Mouse (Mus musculus) limb, embryonic 12.5 days (tissue): Measurements from ENCODE around the gene Thnsl2. TPM values are rescaled to one million over a fixed set of nuclear protein-coding genes. Genes with fewer than 3 reads are reported as not detected.

Experiments used
- ATAC-seq: fragments of 200-750 bp; cut with Nextera tagmentation; 2 replicates; pipeline ENCODE4 v1.8.0; 2017; ENCODE audit warnings: low read depth, moderate TSS enrichment; ENCODE audit not compliant: insufficient number of reproducible peaks, insufficient read depth, low FRiP score, low TSS enrichment
- H3K27ac ChIP-seq: fragments of 300-500 bp; sonication (generic); 2 replicates; pipeline ENCODE4 v1.5.1; 2016; ENCODE audit warnings: mild to moderate bottlenecking, moderate library complexity
- H3K27me3 ChIP-seq: fragments of 300-500 bp; sonication (generic); 2 replicates; pipeline ENCODE4 v1.6.1; 2016; ENCODE audit warnings: mild to moderate bottlenecking, moderate library complexity
- H3K36me3 ChIP-seq: fragments of 300-500 bp; sonication (generic); 2 replicates; pipeline ENCODE4 v1.6.1; 2016; ENCODE audit warnings: mild to moderate bottlenecking, moderate library complexity
- H3K4me1 ChIP-seq: fragments of 300-500 bp; sonication (generic); replicated peaks from 2 replicates; pipeline ENCODE4 v1.6.1; 2016
- H3K4me2 ChIP-seq: fragments of 300-500 bp; sonication (generic); 2 replicates; pipeline ENCODE4 v1.6.1; 2016; ENCODE audit warnings: mild to moderate bottlenecking, moderate library complexity
- H3K4me3 ChIP-seq: fragments of 300-500 bp; sonication (generic); replicated peaks from 2 replicates; pipeline ENCODE4 v1.5.1; 2016; ENCODE audit warnings: mild to moderate bottlenecking
- H3K9ac ChIP-seq: fragments of 300-500 bp; sonication (generic); replicated peaks from 2 replicates; pipeline ENCODE4 v1.6.1; 2016; ENCODE audit warnings: mild to moderate bottlenecking, moderate library complexity
- H3K9me3 ChIP-seq: fragments of 300-500 bp; sonication (generic); 2 replicates; pipeline ENCODE4 v1.6.1; 2016; ENCODE audit warnings: mild to moderate bottlenecking, moderate library complexity
- WGBS: fragments of 180-500 bp; shearing (Covaris S2); methylation state at CpG from one replicate; pipeline ENCODE4 v1.1.7; 2016; 5-methylcytosine and 5-hydroxymethylcytosine counted together
- polyA plus RNA-seq: library from polyadenylated mRNA; unstranded; fragments of >200 nt; fragmentation: Nextera tagmentation; extraction: Ambion mirVana; gene quantifications from 2 replicates; pipeline ENCODE4 v1.2.1, GENCODE M21; 2016

Thnsl2 gene
- polyA plus RNA-seq, 1 experiment from 2014 or later: 6.0 TPM

GRCm38 (mm10) chr6:71130269-71130668 is 14.0 kb downstream of the Thnsl2 start:
- Histone ChIP-seq H3K36me3 (no peaks in the 10 kb centered on the region), H3K27ac (no peak overlapping the region), H3K4me2 (no peak overlapping the region), H3K27me3 (no peaks in the 10 kb centered on the region), H3K4me3 (no peak overlapping the region), H3K9ac (no peak overlapping the region), H3K9me3 (no peaks in the 10 kb centered on the region), H3K4me1 (no peaks in the 10 kb centered on the region)
- 87% methylated on average over 1 of the region's 1 CpGs for WGBS
- no peak for ATAC-seq

DNA sequence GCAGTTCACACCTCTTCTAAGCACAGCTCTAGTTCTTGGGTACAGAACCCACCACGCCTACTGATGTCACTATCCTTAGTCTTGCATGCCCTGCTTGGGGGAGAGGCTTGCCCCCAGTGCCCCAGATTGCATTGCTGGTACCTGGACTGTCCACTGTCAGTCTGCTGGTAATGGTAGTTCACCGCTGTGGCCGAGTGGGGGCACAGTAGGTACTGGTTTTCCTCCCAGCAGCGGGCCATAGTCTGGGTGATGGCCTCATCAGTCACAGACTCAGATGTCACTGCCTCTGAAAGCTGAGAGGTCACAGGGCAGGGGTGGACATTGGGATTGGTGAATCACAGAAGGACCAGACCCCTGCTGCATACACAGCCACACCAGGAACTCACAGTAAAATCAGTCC is 15.2 kb downstream of the Thnsl2 start:
- no peak overlapping the region for H3K4me2 ChIP-seq
- no peaks in the 10 kb centered on the region for H3K4me1 ChIP-seq
- H3K36me3 ChIP-seq: no peaks in the 10 kb centered on the region
- no peaks in the 10 kb centered on the region for H3K27me3 ChIP-seq
- no peak overlapping the region for H3K27ac ChIP-seq
- ATAC-seq: no peak
- no peak overlapping the region for H3K4me3 ChIP-seq
- no peak overlapping the region for H3K9ac ChIP-seq
- H3K9me3 ChIP-seq: no peaks in the 10 kb centered on the region
- WGBS: 46% methylated on average over 4 of the region's 4 CpGs

DNA sequence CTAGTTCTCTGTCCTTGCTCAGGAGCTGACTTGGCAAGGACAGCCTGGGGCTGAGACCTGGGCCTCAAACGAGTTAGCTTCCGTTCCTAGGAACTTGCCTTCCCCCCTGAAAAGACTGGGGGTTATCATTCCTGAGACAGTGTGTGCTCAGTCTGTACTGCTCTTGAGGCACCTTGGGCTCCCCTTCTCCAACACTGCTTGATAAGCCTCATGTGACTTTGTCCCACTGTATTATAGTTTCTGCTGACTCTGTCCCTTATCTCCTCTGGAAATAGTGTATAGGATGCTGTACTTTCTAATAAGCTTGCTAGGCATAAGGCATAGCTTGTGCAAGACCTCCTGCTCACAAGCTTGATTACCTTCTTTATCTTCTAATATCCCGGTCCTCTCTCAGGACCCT is 17.9 kb downstream of the Thnsl2 start:
- Histone ChIP-seq H3K4me2 (no peak overlapping the region), H3K9me3 (no peaks in the 10 kb centered on the region), H3K4me3 (no peak overlapping the region), H3K27me3 (no peaks in the 10 kb centered on the region), H3K27ac (no peak overlapping the region), H3K36me3 (no peaks in the 10 kb centered on the region), H3K4me1 (no peaks in the 10 kb centered on the region), H3K9ac (no peak overlapping the region)
- 77% methylated on average over 3 of the region's 3 CpGs for WGBS
- ATAC-seq: no peak

DNA sequence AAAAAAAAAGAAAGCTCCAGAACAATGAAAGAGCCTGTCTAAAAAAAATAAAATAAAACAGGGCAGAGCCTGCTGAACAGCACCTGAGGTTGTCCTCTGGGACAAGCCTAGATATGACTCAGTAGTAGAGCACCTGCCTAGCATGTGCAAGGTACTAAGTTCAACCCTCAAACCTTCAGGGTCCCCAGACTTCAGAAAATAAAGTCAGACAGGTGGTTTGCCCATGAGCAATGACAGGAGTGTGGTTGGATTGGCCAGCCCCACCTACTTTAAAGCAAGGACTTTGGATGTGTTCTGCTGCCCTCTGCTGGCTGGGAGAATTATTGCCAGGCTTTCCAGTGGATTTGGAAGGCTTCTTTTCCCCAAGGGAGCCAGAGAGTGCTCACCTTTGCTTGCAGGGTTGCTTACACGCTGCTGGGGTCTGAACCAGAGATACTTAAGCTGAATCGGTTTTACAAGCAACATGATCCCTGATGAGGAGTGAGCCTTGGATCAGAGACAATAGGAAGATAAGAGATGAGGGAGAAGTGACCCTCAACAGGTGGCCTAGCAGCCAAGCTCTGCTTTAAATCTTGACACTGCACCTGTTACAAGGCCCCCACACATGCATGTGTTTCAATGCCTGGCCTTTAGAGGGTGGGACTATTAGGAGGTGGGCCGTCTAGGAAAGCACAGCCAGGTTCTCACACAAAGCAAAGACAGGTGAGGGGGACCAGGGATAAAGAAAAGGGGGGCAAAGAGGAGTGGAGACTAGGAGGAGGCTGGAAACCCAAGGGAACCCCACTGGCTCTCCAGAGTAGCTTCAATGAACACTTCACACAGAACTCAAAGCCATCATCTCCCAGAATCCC is 19.0 kb downstream of the Thnsl2 start:
- no peak overlapping the region for H3K9ac ChIP-seq
- H3K36me3 ChIP-seq: no peaks in the 10 kb centered on the region
- H3K27me3 ChIP-seq: no peaks in the 10 kb centered on the region
- H3K27ac ChIP-seq: no peak overlapping the region
- no peaks in the 10 kb centered on the region for H3K4me1 ChIP-seq
- H3K4me2 ChIP-seq: no peak overlapping the region
- WGBS: 3% methylated on average over 3 of the region's 3 CpGs
- no peak overlapping the region for H3K4me3 ChIP-seq
- peak; percentile 63 for ATAC-seq
- no peaks in the 10 kb centered on the region for H3K9me3 ChIP-seq

DNA sequence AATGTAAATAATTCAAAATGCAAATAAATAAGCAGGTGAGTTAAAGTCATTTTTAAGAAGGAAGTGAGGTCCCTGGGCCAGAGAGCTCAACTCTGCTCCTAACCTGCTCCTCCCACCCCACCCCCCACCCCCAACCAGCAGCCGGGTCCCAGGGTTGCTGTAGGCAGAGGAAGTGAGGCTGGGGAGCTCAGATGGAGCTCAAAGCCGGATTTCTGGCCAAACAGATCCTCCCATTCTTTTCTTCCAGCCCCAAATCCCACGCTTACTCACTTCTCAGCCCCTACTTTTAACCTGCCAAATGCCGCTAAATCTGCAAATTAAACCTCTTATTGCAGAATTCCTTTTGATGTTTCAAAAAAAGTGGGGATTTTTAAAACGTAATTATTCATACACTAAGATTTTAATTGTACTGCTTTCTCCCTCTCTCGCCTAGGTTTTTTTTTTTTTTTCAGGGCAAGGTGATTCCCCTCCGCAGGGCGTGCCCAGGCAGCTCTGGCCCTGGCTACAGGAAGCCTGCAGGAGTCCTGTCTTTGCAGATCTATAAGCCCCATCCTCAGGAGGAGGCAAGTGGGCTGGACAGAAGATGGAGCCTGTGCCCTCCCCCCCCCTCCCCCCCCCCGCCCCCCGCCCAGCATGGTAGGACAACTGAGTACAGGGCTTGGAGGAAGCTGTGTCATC is 24.5 kb downstream of the Thnsl2 start:
- no peak for ATAC-seq

DNA sequence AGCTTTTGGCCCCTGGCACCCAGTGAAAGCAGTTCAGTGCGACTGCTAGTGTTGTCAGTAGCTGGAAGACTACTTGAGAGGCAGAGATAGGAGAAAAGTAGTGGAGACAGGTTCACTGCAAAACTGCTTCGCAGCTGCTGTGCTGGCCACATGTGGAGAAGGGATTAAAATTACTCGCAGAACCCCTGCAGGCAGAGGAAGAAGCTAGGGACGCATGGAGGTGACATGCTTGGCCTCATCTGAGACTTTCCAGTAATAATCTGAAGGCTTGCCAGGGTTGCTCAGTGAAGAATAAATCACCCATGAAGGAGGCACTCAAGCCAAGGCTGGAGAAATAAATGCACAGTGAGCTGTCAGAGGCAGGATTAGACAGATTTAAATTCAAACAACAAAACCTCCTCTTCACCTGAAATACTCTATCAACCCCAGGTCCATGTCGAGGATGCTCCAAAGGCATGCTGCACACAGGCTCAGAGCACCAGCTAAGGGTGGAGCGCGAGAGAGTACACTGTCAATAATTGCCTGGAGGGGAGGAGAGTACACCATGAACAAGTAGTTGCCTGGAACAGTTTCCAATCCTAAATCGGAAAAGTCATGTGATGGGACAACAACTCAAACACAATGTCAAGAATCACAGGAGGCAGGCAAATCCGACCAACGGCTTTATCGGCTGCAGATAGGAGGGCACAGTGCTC is 32.7 kb downstream of the Thnsl2 start:
- 73% methylated on average over 11 of the region's 11 CpGs for WGBS

More for the DNA sequence above, 24.5 kb downstream of the Thnsl2 start:
- H3K9me3 ChIP-seq: no peaks in the 10 kb centered on the region; the same call in 1 of the 2 replicates
- H3K36me3 ChIP-seq: no peaks in the 10 kb centered on the region
- 0 out of 2 replicates have a peak, but pooled peaks cover 3% of the 10 kb centered on the region for H3K4me1 ChIP-seq
- no peaks in the 10 kb centered on the region for H3K27me3 ChIP-seq
- H3K27ac ChIP-seq: no peak overlapping the region
- H3K4me2 ChIP-seq: no peak overlapping the region
- no peak overlapping the region for H3K9ac ChIP-seq
- H3K4me3 ChIP-seq: no peak overlapping the region
- 13% methylated on average over 8 of the region's 10 CpGs for WGBS

GRCm38 (mm10) chr6:71106170-71106945 is 37.9 kb downstream of the Thnsl2 start:
- Histone ChIP-seq H3K4me2 (no peak overlapping the region), H3K9me3 (no peaks in the 10 kb centered on the region), H3K4me1 (no peaks in the 10 kb centered on the region), H3K9ac (no peak overlapping the region), H3K36me3 (no peaks in the 10 kb centered on the region), H3K27ac (no peak overlapping the region), H3K27me3 (no peaks in the 10 kb centered on the region), H3K4me3 (no peak overlapping the region)
- WGBS: 74% methylated on average over 19 of the region's 19 CpGs
- no peak for ATAC-seq

More for the DNA sequence above, 32.7 kb downstream of the Thnsl2 start:
- Histone ChIP-seq H3K4me2 (no peak overlapping the region), H3K27ac (no peak overlapping the region), H3K36me3 (no peaks in the 10 kb centered on the region), H3K4me1 (no peaks in the 10 kb centered on the region), H3K4me3 (no peak overlapping the region), H3K9ac (no peak overlapping the region), H3K9me3 (no peaks in the 10 kb centered on the region), H3K27me3 (no peaks in the 10 kb centered on the region)
- ATAC-seq: no peak

DNA sequence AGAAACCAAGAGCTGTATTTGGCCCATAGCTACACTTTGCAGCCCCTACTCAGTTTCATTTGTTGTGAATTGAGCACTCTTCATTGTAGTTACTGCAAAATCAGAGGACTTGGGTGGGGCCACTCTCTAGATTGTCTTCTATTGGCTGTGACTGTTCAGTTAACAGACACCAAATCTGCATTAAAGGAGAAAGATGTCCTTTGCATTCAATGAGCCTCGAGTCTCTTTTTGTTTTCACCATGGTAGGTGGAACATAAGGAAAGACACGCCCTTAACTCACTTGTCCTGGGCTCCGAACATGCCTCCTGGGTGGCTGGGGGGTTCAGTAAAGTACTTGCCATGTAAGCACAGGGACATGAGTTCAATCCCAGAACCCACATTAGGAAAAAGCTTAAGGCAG is 48.1 kb downstream of the Thnsl2 start:
- H3K4me3 ChIP-seq: no peak overlapping the region
- 89% methylated on average over 3 of the region's 3 CpGs for WGBS
- no peak for ATAC-seq
- no peaks in the 10 kb centered on the region for H3K36me3 ChIP-seq
- no peak overlapping the region for H3K9ac ChIP-seq
- no peak overlapping the region for H3K4me2 ChIP-seq
- H3K9me3 ChIP-seq: no peaks in the 10 kb centered on the region
- no peak overlapping the region for H3K27ac ChIP-seq
- no peaks in the 10 kb centered on the region for H3K27me3 ChIP-seq
- no peaks in the 10 kb centered on the region for H3K4me1 ChIP-seq

- Histone ChIP-seq H3K27ac (no peak overlapping the region), H3K9me3 (no peaks in the 10 kb centered on the region), H3K27me3 (no peaks in the 10 kb centered on the region), H3K4me1 (no peaks in the 10 kb centered on the region), H3K9ac (no peak overlapping the region), H3K36me3 (no peaks in the 10 kb centered on the region), H3K4me3 (no peak overlapping the region), H3K4me2 (no peak overlapping the region)
- 81% methylated on average over 5 of the region's 5 CpGs for WGBS
- ATAC-seq: no peak
These were observed 49.5 kb downstream of the Thnsl2 start for GRCm38 (mm10) chr6:71094693-71095092.

GRCm38 (mm10) chr6:71093686-71094085 is 50.6 kb downstream of the Thnsl2 start:
- Histone ChIP-seq H3K27ac (no peak overlapping the region), H3K36me3 (no peaks in the 10 kb centered on the region), H3K4me1 (no peaks in the 10 kb centered on the region), H3K9ac (no peak overlapping the region), H3K4me3 (no peak overlapping the region), H3K9me3 (no peaks in the 10 kb centered on the region), H3K4me2 (no peak overlapping the region), H3K27me3 (no peaks in the 10 kb centered on the region)
- 90% methylated on average over 6 of the region's 6 CpGs for WGBS
- ATAC-seq: no peak

GRCm38 (mm10) chr6:71090475-71090874 is 53.8 kb downstream of the Thnsl2 start:
- Histone ChIP-seq H3K4me3 (no peak overlapping the region), H3K4me2 (no peak overlapping the region), H3K36me3 (no peaks in the 10 kb centered on the region), H3K4me1 (no peaks in the 10 kb centered on the region), H3K9me3 (peaks cover 10% of the 10 kb centered on the region; the same call in 1 of the 2 replicates), H3K9ac (no peak overlapping the region), H3K27ac (no peak overlapping the region), H3K27me3 (no peaks in the 10 kb centered on the region)
- 79% methylated on average over 5 of the region's 5 CpGs for WGBS
- no peak for ATAC-seq
